Mouse (Mus musculus): ENCODE measurements around the gene Gpr137. TPM values are rescaled to one million over a fixed set of nuclear protein-coding genes. Genes with fewer than 3 reads are reported as not detected.

Gpr137 gene
- polyA plus RNA-seq, 1 experiment from 2014 or later = 10.2 TPM

- peaks cover 12% of the 10 kb centered on the region for H3K36me3 ChIP-seq (replicated peaks; ENCODE audit: insufficient read depth, low read length)
- 1% methylated on average over 48 of the region's 48 CpGs for WGBS (ENCODE audit: insufficient replicate concordance)
- H3K4me3 ChIP-seq (ENCODE audit: low read depth, low read length) = peak overlapping the region; percentile 71
- TF ChIP-seq EP300 (IDR thresholded peaks at IDR 0.05; ENCODE audit: low read depth) (no peak), CTCF (IDR thresholded peaks at IDR 0.05; ENCODE audit: low read depth) (peak; percentile 31; the same call in 1 of the 2 replicates)
- peak overlapping the region; percentile 92 for H3K27ac ChIP-seq (ENCODE audit: low read depth)
- ATAC-seq (peak; percentile 16), DNase-seq (peak; percentile 65)
- H3K4me2 ChIP-seq (ENCODE audit: low read depth, low read length) = peak overlapping the region; percentile 94
- peaks cover 40% of the 10 kb centered on the region for H3K4me1 ChIP-seq (ENCODE audit: insufficient read depth)
- peaks cover 20% of the 10 kb centered on the region for H3K27me3 ChIP-seq (ENCODE audit: insufficient read depth, low read length)
- H3K9ac ChIP-seq (replicated peaks) = peak overlapping the region; percentile 79
- no peaks in the 10 kb centered on the region for H3K9me3 ChIP-seq (ENCODE audit: low read length)
Observed at GRCm38 (mm10) chr19:6920741-6921636, 21.3 kb downstream of the Gpr137 start.

- no peak for TF ChIP-seq EP300 (IDR thresholded peaks at IDR 0.05; ENCODE audit: low read depth)
- TF ChIP-seq CTCF (IDR thresholded peaks at IDR 0.05; ENCODE audit: low read depth) = no peak
- peak overlapping the region; percentile 79 for H3K9ac ChIP-seq (replicated peaks)
- ATAC-seq (no peak), DNase-seq (no peak)
- 37% methylated on average over 8 of the region's 8 CpGs for WGBS (ENCODE audit: insufficient replicate concordance)
- peak overlapping the region; percentile 19; the same call in 1 of the 2 replicates for H3K27ac ChIP-seq (ENCODE audit: low read depth)
- no peaks in the 10 kb centered on the region for H3K9me3 ChIP-seq (ENCODE audit: low read length)
- H3K27me3 ChIP-seq (ENCODE audit: insufficient read depth, low read length) = peaks cover 11% of the 10 kb centered on the region
- peak overlapping the region; percentile 71 for H3K4me3 ChIP-seq (ENCODE audit: low read depth, low read length)
- H3K4me2 ChIP-seq (ENCODE audit: low read depth, low read length) = peak overlapping the region; percentile 94
- peaks cover 12% of the 10 kb centered on the region for H3K36me3 ChIP-seq (replicated peaks; ENCODE audit: insufficient read depth, low read length)
- peaks cover 34% of the 10 kb centered on the region for H3K4me1 ChIP-seq (ENCODE audit: insufficient read depth)
Observed at GRCm38 (mm10) chr19:6919876-6920740, 22.2 kb downstream of the Gpr137 start.

DNA sequence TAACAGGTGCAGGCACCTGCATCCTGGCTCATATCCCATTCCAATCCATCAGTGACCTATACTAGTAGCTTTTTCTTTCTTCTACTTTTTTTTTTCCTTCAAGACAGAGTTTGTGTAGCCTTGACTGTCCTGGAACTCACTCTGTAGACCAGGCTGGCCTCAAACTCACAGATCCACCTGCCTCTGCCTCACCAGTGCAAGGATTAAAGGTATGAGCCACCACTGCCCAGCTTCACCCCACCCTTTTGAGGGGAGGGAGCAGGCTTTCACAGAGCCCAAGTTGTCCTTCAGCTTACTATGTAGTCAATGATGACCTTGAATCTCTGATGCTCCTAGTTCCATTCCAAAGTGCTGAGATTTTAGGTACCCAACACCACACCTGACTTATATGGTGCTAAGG lies 22.8 kb downstream of the Gpr137 start:
- TF ChIP-seq CTCF (IDR thresholded peaks at IDR 0.05; ENCODE audit: low read depth) = no peak
- TF ChIP-seq EP300 (IDR thresholded peaks at IDR 0.05; ENCODE audit: low read depth) = no peak
- Histone ChIP-seq H3K4me2 (ENCODE audit: low read depth, low read length) (no peak overlapping the region), H3K4me1 (ENCODE audit: insufficient read depth) (peaks cover 29% of the 10 kb centered on the region), H3K36me3 (replicated peaks; ENCODE audit: insufficient read depth, low read length) (peaks cover 14% of the 10 kb centered on the region), H3K27me3 (ENCODE audit: insufficient read depth, low read length) (peaks cover 5% of the 10 kb centered on the region; the same call in 1 of the 2 replicates), H3K27ac (ENCODE audit: low read depth) (no peak overlapping the region), H3K4me3 (ENCODE audit: low read depth, low read length) (no peak overlapping the region), H3K9me3 (ENCODE audit: low read length) (no peaks in the 10 kb centered on the region), H3K9ac (replicated peaks) (no peak overlapping the region)
- DNase-seq (no peak), ATAC-seq (no peak)

DNA sequence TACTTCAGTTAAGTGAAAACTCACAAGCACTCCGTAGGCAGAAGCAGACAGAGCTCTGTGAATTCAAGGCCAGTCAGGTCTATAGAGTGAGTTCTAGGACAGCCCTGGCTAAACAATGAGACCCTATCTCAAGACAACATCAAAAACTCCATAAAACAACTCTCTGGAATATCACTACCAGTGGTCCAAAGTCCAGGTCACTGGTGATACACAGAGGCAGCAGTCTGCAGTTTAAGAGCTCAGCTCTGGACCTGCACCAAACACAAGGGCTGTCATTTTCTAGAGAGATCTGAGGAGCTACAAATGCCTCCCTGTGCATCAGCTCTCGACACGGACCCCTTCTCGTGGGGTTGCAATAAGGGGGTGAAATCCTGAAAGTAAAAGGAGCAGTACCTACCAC lies 24.0 kb downstream of the Gpr137 start:
- no peak for ATAC-seq
- Histone ChIP-seq H3K4me2 (ENCODE audit: low read depth, low read length) (no peak overlapping the region), H3K9ac (replicated peaks) (no peak overlapping the region), H3K27ac (ENCODE audit: low read depth) (peak overlapping the region; percentile 22; the same call in 1 of the 2 replicates), H3K4me3 (ENCODE audit: low read depth, low read length) (no peak overlapping the region), H3K36me3 (replicated peaks; ENCODE audit: insufficient read depth, low read length) (peaks cover 23% of the 10 kb centered on the region), H3K27me3 (ENCODE audit: insufficient read depth, low read length) (peaks cover 2% of the 10 kb centered on the region; the same call in 1 of the 2 replicates), H3K9me3 (ENCODE audit: low read length) (no peaks in the 10 kb centered on the region), H3K4me1 (ENCODE audit: insufficient read depth) (peaks cover 29% of the 10 kb centered on the region)
- no peak for DNase-seq
- WGBS (ENCODE audit: insufficient replicate concordance) = 70% methylated on average over 4 of the region's 4 CpGs
- TF ChIP-seq EP300 (IDR thresholded peaks at IDR 0.05; ENCODE audit: low read depth) = no peak
- TF ChIP-seq CTCF (IDR thresholded peaks at IDR 0.05; ENCODE audit: low read depth) = no peak

DNA sequence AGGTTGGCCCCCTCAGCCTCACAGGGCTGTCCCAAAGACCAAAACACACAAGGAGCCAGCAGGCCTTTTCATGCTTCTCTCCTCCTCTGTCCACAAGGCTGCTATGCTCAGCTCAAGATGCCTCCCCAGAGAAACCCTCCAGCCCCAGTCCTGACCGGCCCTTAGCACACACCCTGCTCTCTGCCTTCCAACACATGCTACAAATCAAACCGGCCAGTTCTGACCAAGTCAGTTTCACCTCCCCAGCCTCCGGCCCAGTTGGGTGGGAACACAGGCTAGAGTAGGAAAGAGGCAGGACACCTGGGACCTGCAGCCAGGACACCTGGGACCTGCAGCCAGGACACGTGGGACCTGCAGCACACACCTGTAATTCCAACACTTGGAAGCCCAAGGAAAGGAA lies 25.8 kb downstream of the Gpr137 start:
- no peak for DNase-seq
- Histone ChIP-seq H3K4me3 (ENCODE audit: low read depth, low read length) (no peak overlapping the region), H3K9ac (replicated peaks) (no peak overlapping the region), H3K36me3 (replicated peaks; ENCODE audit: insufficient read depth, low read length) (peaks cover 41% of the 10 kb centered on the region), H3K4me2 (ENCODE audit: low read depth, low read length) (no peak overlapping the region), H3K9me3 (ENCODE audit: low read length) (no peaks in the 10 kb centered on the region), H3K27ac (ENCODE audit: low read depth) (no peak overlapping the region), H3K27me3 (ENCODE audit: insufficient read depth, low read length) (no peaks in the 10 kb centered on the region), H3K4me1 (ENCODE audit: insufficient read depth) (peaks cover 21% of the 10 kb centered on the region)
- WGBS (ENCODE audit: insufficient replicate concordance) = 84% methylated on average over 4 of the region's 4 CpGs
- no peak for ATAC-seq
- no peak for TF ChIP-seq EP300 (IDR thresholded peaks at IDR 0.05; ENCODE audit: low read depth)
- no peak for TF ChIP-seq CTCF (IDR thresholded peaks at IDR 0.05; ENCODE audit: low read depth)

- Histone ChIP-seq H3K27ac (ENCODE audit: low read depth) (no peak overlapping the region), H3K4me2 (ENCODE audit: low read depth, low read length) (no peak overlapping the region), H3K36me3 (replicated peaks; ENCODE audit: insufficient read depth, low read length) (peaks cover 46% of the 10 kb centered on the region), H3K9me3 (ENCODE audit: low read length) (no peaks in the 10 kb centered on the region), H3K27me3 (ENCODE audit: insufficient read depth, low read length) (no peaks in the 10 kb centered on the region), H3K4me3 (ENCODE audit: low read depth, low read length) (no peak overlapping the region), H3K4me1 (ENCODE audit: insufficient read depth) (peaks cover 21% of the 10 kb centered on the region), H3K9ac (replicated peaks) (no peak overlapping the region)
- TF ChIP-seq EP300 (IDR thresholded peaks at IDR 0.05; ENCODE audit: low read depth) = no peak
- no peak for TF ChIP-seq CTCF (IDR thresholded peaks at IDR 0.05; ENCODE audit: low read depth)
- 45% methylated on average over 4 of the region's 4 CpGs for WGBS (ENCODE audit: insufficient replicate concordance)
- ATAC-seq (peak; percentile 36), DNase-seq (no peak)
Observed at GRCm38 (mm10) chr19:6915276-6915675, 27.0 kb downstream of the Gpr137 start.
